ENCODE assay signal across 28 mouse cellular contexts in genomic region chr12:58560840-58561239, GRCm38 (mm10).
"Had no signal": no experiment of that assay in that cellular context is flagged by ENCODE, and none has a peak within 500 bp of the region (broad histone marks: within the 10 kb centered on the region; RNA-seq: fewer than 3 reads in every experiment).

No protein-coding gene starts in this region.

- H3K4me1 ChIP-seq: heart, embryonic 13.5 days; heart, embryonic 15.5 days; hindbrain, embryonic 10.5 days; hindbrain, embryonic 12.5 days; limb, embryonic 10.5 days; limb, embryonic 12.5 days; liver, embryonic 13.5 days had no signal

- H3K27me3 ChIP-seq: heart, embryonic 13.5 days; heart, embryonic 15.5 days; hindbrain, embryonic 12.5 days; intestine, embryonic 15.5 days; limb, embryonic 12.5 days; liver, embryonic 13.5 days had no signal

- ATAC-seq: hindbrain, embryonic 16.5 days; inflammation-experienced regulatory T-cells, adult 6 months; intestine, embryonic 15.5 days; intestine, postnatal 0 days had no signal

- DNase-seq: gastrocnemius, adult 2 months; gastrocnemius, postnatal 10 days; gastrocnemius, postnatal 25 days; heart, adult 11 months; heart, adult 2 months; heart, postnatal 4 days; kidney, adult 18-20 months; kidney, adult 8-10 months; kidney, postnatal 10 days; kidney, postnatal 25 days; kidney, postnatal 4 days; liver; liver, embryonic 13.5 days had no signal

- H3K27ac ChIP-seq: gastrocnemius, adult 2 months; heart, adult 2 months; heart, embryonic 13.5 days; heart, embryonic 15.5 days; hindbrain, embryonic 10.5 days; hindbrain, embryonic 12.5 days; hindbrain, embryonic 14.5 days; intestine, embryonic 15.5 days; layer of hippocampus, adult 2 months; left cerebral cortex, adult 2 months; limb, embryonic 10.5 days; limb, embryonic 12.5 days; liver, embryonic 13.5 days had no signal

- H3K4me3 ChIP-seq: gastrocnemius, adult 2 months; heart, adult 2 months; heart, embryonic 13.5 days; heart, embryonic 15.5 days; hindbrain, embryonic 10.5 days; hindbrain, embryonic 12.5 days; intestine, embryonic 15.5 days; layer of hippocampus, adult 2 months; left cerebral cortex, adult 2 months; limb, embryonic 10.5 days; limb, embryonic 12.5 days; liver, embryonic 13.5 days had no signal

- H3K36me3 ChIP-seq: heart, embryonic 13.5 days; heart, embryonic 15.5 days; hindbrain, embryonic 10.5 days; hindbrain, embryonic 12.5 days; intestine, embryonic 15.5 days; limb, embryonic 10.5 days; limb, embryonic 12.5 days; liver, embryonic 13.5 days had no signal

- H3K4me2 ChIP-seq: heart, embryonic 11.5 days; heart, embryonic 13.5 days; heart, embryonic 15.5 days; hindbrain, embryonic 12.5 days; hindbrain, embryonic 14.5 days; intestine, embryonic 15.5 days; limb, embryonic 12.5 days; liver, embryonic 11.5 days; liver, embryonic 13.5 days had no signal

- H3K9ac ChIP-seq: heart, embryonic 13.5 days; heart, embryonic 15.5 days; hindbrain, embryonic 12.5 days; hindbrain, embryonic 14.5 days; intestine, embryonic 15.5 days; limb, embryonic 12.5 days; liver, embryonic 13.5 days had no signal

- H3K9me3 ChIP-seq: heart, embryonic 13.5 days; heart, embryonic 15.5 days; hindbrain, embryonic 10.5 days; hindbrain, embryonic 12.5 days; intestine, embryonic 15.5 days; limb, embryonic 10.5 days; limb, embryonic 12.5 days; liver, embryonic 13.5 days had no signal
